Mouse (Mus musculus) spleen, postnatal 4 days (tissue): Measurements from ENCODE around the gene Slc44a4.

Experiments used
- DNase-seq, 2 experiments: peaks; one replicate each; pipeline ENCODE4 v3.0.0; 2022; ENCODE audit warnings: low spot score in 2 of 2

Slc44a4 gene

DNA sequence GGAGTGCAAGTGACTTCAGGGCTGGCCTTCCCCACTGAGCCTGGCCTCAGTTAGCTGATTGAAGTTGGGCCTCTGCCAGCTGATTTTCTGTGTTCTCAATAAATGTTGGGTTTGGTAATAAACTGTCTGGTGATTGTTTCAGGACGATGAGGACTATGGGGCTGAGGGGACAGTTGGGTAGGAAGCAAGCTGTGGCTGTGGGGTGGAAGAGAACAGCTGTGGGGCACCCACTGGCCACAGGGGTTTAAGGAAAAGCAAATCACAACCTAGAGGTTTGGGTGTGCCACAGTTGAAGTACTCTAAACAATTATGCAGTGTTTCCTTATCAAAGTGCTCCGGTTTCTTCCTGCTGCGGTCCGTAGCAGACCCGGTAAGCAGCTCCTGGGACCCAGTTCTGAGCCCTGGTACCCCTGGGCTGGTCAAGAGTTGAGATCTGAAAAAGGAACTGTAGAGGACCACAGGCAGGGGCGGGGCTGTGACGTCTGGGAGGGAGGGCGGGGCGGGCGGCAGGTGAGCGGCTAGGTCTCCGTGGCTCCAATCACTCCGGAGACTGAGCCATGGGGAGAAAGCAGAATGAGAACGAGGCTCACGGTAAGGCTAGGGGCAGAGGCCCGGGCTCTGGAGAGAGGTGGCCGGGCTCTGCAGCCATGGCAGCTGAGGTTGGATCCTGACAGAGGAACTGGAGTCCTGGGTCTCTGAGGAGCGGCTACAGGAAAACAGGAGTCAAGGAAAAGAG lies at the start of gene Slc44a4:
Gene Slc44a4 (plus strand): TSS at position 537 of the 736 bp plus-strand sequence.
- no peak for DNase-seq

DNA sequence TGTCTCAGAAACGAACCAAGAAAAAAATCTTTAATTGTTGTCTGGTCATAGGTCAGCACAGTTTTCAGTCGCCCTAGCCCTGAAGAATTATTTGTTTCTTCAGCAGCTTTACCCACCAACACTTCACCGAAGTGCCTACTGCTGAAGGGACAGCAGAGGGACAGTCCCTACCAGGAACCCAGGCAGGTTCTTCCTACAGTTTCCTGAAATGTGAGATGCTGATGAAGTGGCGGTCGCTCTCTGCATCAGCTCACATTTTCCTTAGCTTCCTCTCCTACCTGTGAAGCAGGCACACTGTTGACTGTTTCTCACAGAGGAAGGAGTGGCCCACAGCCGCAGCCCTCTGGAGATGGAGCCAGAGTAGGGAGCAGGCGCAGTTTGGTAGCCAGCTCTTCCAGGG lies 48.3 kb upstream of the Slc44a4 start:
- no peak for DNase-seq

DNA sequence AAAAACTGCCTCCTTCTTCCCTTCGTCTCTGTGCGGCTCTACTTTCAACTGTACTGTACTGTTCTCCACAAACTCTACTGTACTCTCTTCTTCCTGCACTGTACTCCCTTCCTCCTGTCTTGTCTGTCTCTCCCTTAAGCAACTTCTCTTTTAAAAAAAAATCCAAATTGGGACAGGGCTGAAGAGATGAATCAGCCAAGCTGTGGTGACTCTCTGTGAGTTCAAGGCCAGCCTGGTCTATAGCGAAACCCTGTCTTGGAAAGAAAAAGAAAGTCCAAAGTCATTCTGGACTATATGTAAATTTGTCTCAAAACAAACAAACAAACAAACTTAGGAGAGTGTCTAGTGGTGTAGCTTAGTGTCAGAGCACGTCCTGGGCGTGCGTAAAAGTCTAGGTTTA lies 39.9 kb upstream of the Slc44a4 start:
- no peak for DNase-seq

DNA sequence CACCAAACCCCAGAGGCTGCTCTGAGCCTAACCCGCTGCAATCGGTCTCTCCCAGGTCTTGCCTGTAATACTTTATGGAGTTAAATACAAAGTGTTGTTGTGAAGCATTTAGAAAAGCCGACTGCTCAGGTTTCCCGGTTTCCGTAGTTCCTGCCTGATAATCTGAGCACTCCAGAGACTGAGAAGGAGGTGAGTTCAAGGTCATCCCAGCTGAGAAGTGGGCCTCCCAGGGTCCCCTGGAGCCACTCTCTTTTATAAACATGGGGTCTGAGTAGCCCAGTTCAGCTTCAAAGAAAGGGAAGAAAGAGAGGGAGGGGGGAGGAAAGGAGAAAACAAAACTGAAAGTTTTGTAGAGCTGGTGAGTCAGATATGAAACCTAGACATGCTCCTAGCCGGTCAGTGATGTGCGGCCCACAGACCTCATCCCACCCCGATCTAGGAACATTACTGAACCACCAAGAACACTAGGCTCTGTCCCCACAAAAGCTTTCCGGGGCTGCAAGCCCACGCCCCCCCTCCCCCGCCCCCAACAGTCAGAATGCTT lies 34.9 kb upstream of the Slc44a4 start, which contains the start of gene Zbtb12:
Gene Zbtb12 (plus strand): TSS at position 148 of the 544 bp plus-strand sequence.
- no peak for DNase-seq

GRCm38 (mm10) chr17:34881166-34881565 lies 33.1 kb upstream of the Slc44a4 start:
- no peak for DNase-seq

DNA sequence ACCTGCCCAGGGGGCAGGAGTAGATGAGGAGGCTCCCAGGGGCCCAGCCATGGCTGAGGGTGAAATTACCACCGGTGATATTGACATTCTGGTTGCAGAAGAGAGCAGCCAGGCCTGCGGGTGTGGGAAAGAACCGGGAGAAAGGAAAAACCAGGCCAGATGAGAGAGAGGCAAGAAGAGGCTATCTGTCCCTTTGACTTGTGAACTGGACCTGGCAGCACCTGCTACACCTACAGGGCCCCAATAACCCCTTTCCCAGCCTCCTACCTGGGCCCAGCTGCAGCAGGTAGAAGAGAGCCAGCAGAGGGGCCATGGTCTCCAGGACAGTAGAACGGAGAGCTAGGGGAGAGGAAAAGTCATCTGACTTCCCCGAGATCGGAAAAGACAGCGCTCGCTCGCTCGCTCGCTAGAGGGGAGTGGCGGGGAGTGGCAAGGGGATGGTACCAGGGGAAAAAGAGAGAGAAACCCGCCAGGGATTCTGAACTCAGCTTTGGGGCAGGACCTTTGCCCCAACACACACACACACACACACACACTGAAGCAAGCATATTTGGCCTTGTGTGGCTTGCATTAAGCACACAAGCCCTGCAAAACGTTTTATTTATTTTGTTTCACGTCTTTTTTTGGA lies 32.5 kb upstream of the Slc44a4 start, which contains the start of gene Gm20547:
Gene Gm20547 (minus strand): TSS at position 360 of the 628 bp plus-strand sequence.
- DNase-seq = no peak

DNA sequence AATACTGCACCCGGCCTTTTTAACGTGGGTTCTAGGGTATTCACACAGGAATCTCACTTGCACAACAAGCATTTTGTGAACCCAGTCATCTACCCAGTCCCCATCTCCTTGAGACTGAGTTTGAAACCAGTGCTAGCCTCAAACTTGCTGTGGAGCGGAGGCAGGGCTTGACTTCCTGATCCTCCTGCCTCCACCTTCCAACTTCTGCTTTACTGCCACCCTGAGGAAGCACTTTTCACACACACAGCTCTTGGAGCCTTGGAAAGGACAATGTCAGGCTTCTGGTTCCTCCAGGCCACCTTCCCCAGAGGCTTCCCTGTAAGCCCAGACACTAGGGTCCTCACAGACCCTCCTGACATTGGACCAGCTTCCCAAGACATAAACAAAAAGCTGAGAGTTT lies 30.9 kb upstream of the Slc44a4 start:
- DNase-seq = no peak

- no peak for DNase-seq
These were observed 29.6 kb upstream of the Slc44a4 start for GRCm38 (mm10) chr17:34884704-34885103.

DNA sequence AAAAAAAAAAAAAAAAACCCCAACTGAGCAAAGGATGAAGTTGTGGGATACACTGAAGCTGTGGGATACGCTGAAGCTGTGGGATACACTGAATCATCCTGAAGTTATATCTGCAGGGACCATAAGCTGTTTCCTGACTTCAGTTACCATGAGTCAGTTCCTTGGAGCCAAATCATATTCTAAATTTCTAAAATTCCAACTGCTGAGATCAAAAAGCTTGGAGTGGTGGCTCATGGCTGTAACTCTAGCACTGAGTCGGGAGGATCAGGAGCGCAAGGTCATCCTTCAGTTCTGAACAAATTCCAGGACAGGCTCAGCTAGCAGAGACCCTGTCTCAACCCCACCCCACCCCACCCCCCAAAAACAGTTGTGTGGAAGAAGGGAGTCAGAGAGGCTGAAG lies 28.7 kb upstream of the Slc44a4 start:
- DNase-seq = no peak

- no peak for DNase-seq
These were observed 26.3 kb upstream of the Slc44a4 start for GRCm38 (mm10) chr17:34887942-34888341.

DNA sequence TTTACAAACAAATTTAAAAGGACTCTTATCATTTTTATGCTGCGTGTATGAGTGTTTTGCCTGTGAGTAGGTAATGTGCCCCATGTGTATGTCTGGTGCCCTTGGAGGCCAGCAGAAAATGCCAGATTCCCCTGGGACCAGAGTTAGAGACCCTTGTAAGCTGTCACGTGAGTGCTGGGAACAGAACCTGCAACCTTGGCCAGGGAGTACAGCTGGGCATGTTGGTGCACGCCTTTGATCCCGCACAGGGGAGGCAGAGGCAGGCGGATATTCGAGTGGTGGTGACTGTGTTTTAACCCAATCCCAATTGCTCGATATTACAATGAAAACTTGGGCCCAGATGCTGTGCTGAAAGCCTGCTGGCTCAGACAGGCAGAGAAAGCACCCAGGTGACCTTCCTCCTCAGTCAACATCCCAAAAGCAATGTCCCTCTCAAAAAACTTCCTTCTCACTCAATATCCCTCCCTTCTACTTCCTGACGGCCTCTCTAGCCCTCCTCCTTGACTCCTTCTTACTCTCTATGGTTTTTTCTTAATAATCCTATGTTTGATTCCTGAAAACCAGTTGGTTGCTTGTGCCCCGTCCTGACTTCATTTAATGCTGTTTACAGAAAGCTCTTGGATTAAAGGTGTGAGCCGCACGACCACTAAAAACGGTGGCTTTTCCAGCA lies 24.1 kb upstream of the Slc44a4 start:
- no peak for DNase-seq

- DNase-seq = no peak
These were observed 22.9 kb upstream of the Slc44a4 start for GRCm38 (mm10) chr17:34891377-34891776.

GRCm38 (mm10) chr17:34893072-34893824 lies 21.0 kb upstream of the Slc44a4 start:
- no peak for DNase-seq

GRCm38 (mm10) chr17:34894074-34894597 lies 20.1 kb upstream of the Slc44a4 start:
- peak; percentile 90 to 95 for DNase-seq

- DNase-seq = peak; percentile 52 to 77
These were observed 19.3 kb upstream of the Slc44a4 start for GRCm38 (mm10) chr17:34894801-34895530.

DNA sequence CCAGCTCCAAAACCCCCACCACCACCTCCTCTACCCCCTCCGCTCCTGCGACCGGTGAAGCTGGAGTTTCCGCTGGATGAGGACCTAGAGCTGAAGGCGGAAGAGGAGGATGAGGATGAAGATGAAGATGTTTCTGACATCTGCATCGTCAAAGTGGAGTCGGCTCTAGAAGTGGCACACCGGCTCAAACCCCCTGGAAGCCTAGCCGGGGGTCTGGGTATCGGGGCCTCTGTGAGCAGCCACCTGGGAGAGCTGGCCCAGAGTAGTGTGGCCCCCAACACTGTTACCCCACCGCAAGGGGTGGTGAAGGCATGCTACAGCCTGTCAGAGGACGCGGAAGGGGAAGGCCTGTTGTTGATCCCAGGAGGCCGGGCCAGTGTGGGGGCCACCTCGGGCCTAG lies 18.5 kb upstream of the Slc44a4 start:
- no peak for DNase-seq

- DNase-seq = no peak
These were observed 17.9 kb upstream of the Slc44a4 start for GRCm38 (mm10) chr17:34896366-34896765.

GRCm38 (mm10) chr17:34897373-34898159 lies 16.7 kb upstream of the Slc44a4 start:
- peak in 1 of 2 experiments; percentile 67 for DNase-seq

GRCm38 (mm10) chr17:34898160-34898586 lies 16.1 kb upstream of the Slc44a4 start, which contains the start of the genes C2 and Ehmt2:
TSS of gene C2 (minus strand) at chr17:34898265.
TSS of gene Ehmt2 (plus strand) at chr17:34898469.
- DNase-seq = peak; percentile 75 to 89

DNA sequence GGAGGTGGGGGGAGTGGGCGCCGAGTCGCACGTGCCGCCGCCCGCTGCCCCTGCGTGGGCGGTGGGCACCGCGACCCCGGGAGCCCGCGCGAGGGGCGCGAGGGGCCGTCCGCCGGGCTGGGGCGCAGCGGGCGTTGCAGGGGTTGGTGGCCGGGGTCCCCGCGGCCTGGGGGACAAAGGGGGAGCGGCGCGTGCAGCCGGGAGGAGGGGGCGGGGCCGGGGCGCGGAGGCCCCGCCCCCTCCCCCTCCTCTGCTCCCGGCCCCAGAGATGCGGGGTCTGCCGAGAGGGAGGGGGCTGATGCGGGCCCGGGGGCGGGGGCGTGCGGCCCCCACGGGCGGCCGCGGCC lies 15.6 kb upstream of the Slc44a4 start:
- DNase-seq = peak in 1 of 2 experiments; percentile 71
